Mouse (Mus musculus) hindbrain, embryonic 12.5 days (tissue): ENCODE measurements around the gene Borcs6. TPM values are rescaled to one million over a fixed set of nuclear protein-coding genes. Genes with fewer than 3 reads are reported as not detected.

Source experiments
- ATAC-seq: fragments of 200-750 bp; cut with Nextera tagmentation; 2 replicates; pipeline ENCODE4 v1.8.0; 2017; ENCODE audit warnings: moderate TSS enrichment; ENCODE audit not compliant: low FRiP score
- H3K27ac ChIP-seq: fragments of 300-500 bp; sonication (generic); 2 replicates; pipeline ENCODE4 v1.5.1; 2016; ENCODE audit warnings: mild to moderate bottlenecking
- H3K27me3 ChIP-seq: fragments of 300-500 bp; sonication (generic); 2 replicates; pipeline ENCODE4 v1.6.1; 2016; ENCODE audit warnings: mild to moderate bottlenecking
- H3K36me3 ChIP-seq: fragments of 300-500 bp; sonication (generic); 2 replicates; pipeline ENCODE4 v1.6.1; 2016; ENCODE audit warnings: mild to moderate bottlenecking
- H3K4me1 ChIP-seq: fragments of 300-500 bp; sonication (generic); 2 replicates; pipeline ENCODE4 v1.6.1; 2016
- H3K4me2 ChIP-seq: fragments of 300-500 bp; sonication (generic); replicated peaks from 2 replicates; pipeline ENCODE4 v1.6.1; 2016; ENCODE audit warnings: mild to moderate bottlenecking
- H3K4me3 ChIP-seq: fragments of 300-500 bp; sonication (generic); 2 replicates; pipeline ENCODE4 v1.5.1; 2016; ENCODE audit warnings: mild to moderate bottlenecking
- H3K9ac ChIP-seq: fragments of 300-500 bp; sonication (generic); 2 replicates; pipeline ENCODE4 v1.6.1; 2016; ENCODE audit warnings: mild to moderate bottlenecking, moderate library complexity
- H3K9me3 ChIP-seq: fragments of 300-500 bp; sonication (generic); replicated peaks from 2 replicates; pipeline ENCODE4 v1.6.1; 2016; ENCODE audit warnings: mild to moderate bottlenecking
- WGBS: fragments of 180-500 bp; shearing (Covaris S2); methylation state at CpG from one replicate; pipeline ENCODE4 v1.1.7; 2016; 5-methylcytosine and 5-hydroxymethylcytosine counted together
- polyA plus RNA-seq: library from polyadenylated mRNA; unstranded; fragments of >200 nt; fragmentation: Nextera tagmentation; extraction: Ambion mirVana; gene quantifications from 2 replicates; pipeline ENCODE4 v1.2.1, GENCODE M21; 2016

Gene Borcs6
- polyA plus RNA-seq, 1 experiment from 2014 or later = 16.6 TPM

GRCm38 (mm10) chr11:69101604-69102402 is 42.3 kb downstream of the Borcs6 start:
- Histone ChIP-seq H3K27me3 (no peaks in the 10 kb centered on the region), H3K36me3 (peaks cover 62% of the 10 kb centered on the region), H3K4me3 (no peak overlapping the region), H3K9me3 (no peaks in the 10 kb centered on the region), H3K4me1 (peaks cover 38% of the 10 kb centered on the region), H3K4me2 (no peak overlapping the region), H3K9ac (no peak overlapping the region), H3K27ac (no peak overlapping the region)
- WGBS = 92% methylated on average over 21 of the region's 21 CpGs
- ATAC-seq = no peak

- H3K36me3 ChIP-seq = peaks cover 67% of the 10 kb centered on the region
- no peak for ATAC-seq
- no peak overlapping the region for H3K4me3 ChIP-seq
- 96% methylated on average over 7 of the region's 7 CpGs for WGBS
- no peak overlapping the region for H3K9ac ChIP-seq
- no peak overlapping the region for H3K27ac ChIP-seq
- H3K9me3 ChIP-seq = no peaks in the 10 kb centered on the region
- no peak overlapping the region for H3K4me2 ChIP-seq
- H3K27me3 ChIP-seq = no peaks in the 10 kb centered on the region
- peaks cover 33% of the 10 kb centered on the region for H3K4me1 ChIP-seq
Measured at GRCm38 (mm10) chr11:69102403-69102725, 42.8 kb downstream of the Borcs6 start.

GRCm38 (mm10) chr11:69103121-69103520 is 43.6 kb downstream of the Borcs6 start:
- H3K9ac ChIP-seq = no peak overlapping the region
- peaks cover 75% of the 10 kb centered on the region for H3K36me3 ChIP-seq
- 89% methylated on average over 14 of the region's 14 CpGs for WGBS
- ATAC-seq = no peak
- H3K9me3 ChIP-seq = no peaks in the 10 kb centered on the region
- peaks cover 25% of the 10 kb centered on the region for H3K4me1 ChIP-seq
- H3K27me3 ChIP-seq = no peaks in the 10 kb centered on the region
- no peak overlapping the region for H3K27ac ChIP-seq
- H3K4me2 ChIP-seq = no peak overlapping the region
- no peak overlapping the region for H3K4me3 ChIP-seq

GRCm38 (mm10) chr11:69103531-69104435 is 44.3 kb downstream of the Borcs6 start:
- H3K36me3 ChIP-seq = peaks cover 81% of the 10 kb centered on the region

GRCm38 (mm10) chr11:69104487-69104886 is 45.0 kb downstream of the Borcs6 start:
- H3K27me3 ChIP-seq = no peaks in the 10 kb centered on the region
- no peak overlapping the region for H3K27ac ChIP-seq
- no peak overlapping the region for H3K9ac ChIP-seq
- no peak overlapping the region for H3K4me3 ChIP-seq
- no peak overlapping the region for H3K4me2 ChIP-seq
- peaks cover 88% of the 10 kb centered on the region for H3K36me3 ChIP-seq
- ATAC-seq = no peak
- peaks cover 13% of the 10 kb centered on the region for H3K4me1 ChIP-seq
- H3K9me3 ChIP-seq = no peaks in the 10 kb centered on the region
- 88% methylated on average over 14 of the region's 14 CpGs for WGBS

More at GRCm38 (mm10) chr11:69103531-69104435, 44.3 kb downstream of the Borcs6 start:
- no peak for ATAC-seq
- H3K4me2 ChIP-seq = no peak overlapping the region
- WGBS = 94% methylated on average over 15 of the region's 15 CpGs
- H3K9me3 ChIP-seq = no peaks in the 10 kb centered on the region
- no peak overlapping the region for H3K9ac ChIP-seq
- peaks cover 19% of the 10 kb centered on the region for H3K4me1 ChIP-seq
- H3K27me3 ChIP-seq = no peaks in the 10 kb centered on the region
- no peak overlapping the region for H3K27ac ChIP-seq
- H3K4me3 ChIP-seq = no peak overlapping the region

- Histone ChIP-seq H3K4me1 (peaks cover 6% of the 10 kb centered on the region), H3K9me3 (no peaks in the 10 kb centered on the region), H3K9ac (no peak overlapping the region), H3K27me3 (no peaks in the 10 kb centered on the region), H3K27ac (no peak overlapping the region), H3K36me3 (peaks cover 90% of the 10 kb centered on the region), H3K4me2 (no peak overlapping the region), H3K4me3 (no peak overlapping the region)
- ATAC-seq = no peak
- WGBS = 94% methylated on average over 6 of the region's 6 CpGs
Measured at GRCm38 (mm10) chr11:69105227-69105626, 45.7 kb downstream of the Borcs6 start.

- H3K36me3 ChIP-seq = peaks cover 87% of the 10 kb centered on the region
- H3K9ac ChIP-seq = no peak overlapping the region
- H3K27me3 ChIP-seq = no peaks in the 10 kb centered on the region
- WGBS = 82% methylated on average over 2 of the region's 2 CpGs
- no peak overlapping the region for H3K4me2 ChIP-seq
- ATAC-seq = no peak
- H3K4me1 ChIP-seq = 0 out of 2 replicates have a peak, but pooled peaks cover under 1% of the 10 kb centered on the region
- H3K4me3 ChIP-seq = no peak overlapping the region
- H3K9me3 ChIP-seq = no peaks in the 10 kb centered on the region
- H3K27ac ChIP-seq = no peak overlapping the region
Measured at GRCm38 (mm10) chr11:69105796-69106195, 46.3 kb downstream of the Borcs6 start.

- Histone ChIP-seq H3K4me1 (peaks cover 1% of the 10 kb centered on the region; the same call in 1 of the 2 replicates), H3K27me3 (no peaks in the 10 kb centered on the region; the same call in 1 of the 2 replicates), H3K36me3 (peaks cover 82% of the 10 kb centered on the region), H3K4me2 (no peak overlapping the region), H3K4me3 (no peak overlapping the region), H3K9me3 (no peaks in the 10 kb centered on the region), H3K27ac (no peak overlapping the region), H3K9ac (no peak overlapping the region)
- 90% methylated on average over 11 of the region's 11 CpGs for WGBS
- no peak for ATAC-seq
Measured at GRCm38 (mm10) chr11:69106299-69106698, 46.8 kb downstream of the Borcs6 start.

- Histone ChIP-seq H3K4me3 (no peak overlapping the region), H3K9me3 (no peaks in the 10 kb centered on the region), H3K27ac (no peak overlapping the region), H3K4me2 (no peak overlapping the region), H3K4me1 (peaks cover 4% of the 10 kb centered on the region; the same call in 1 of the 2 replicates), H3K27me3 (no peaks in the 10 kb centered on the region; the same call in 1 of the 2 replicates), H3K9ac (no peak overlapping the region), H3K36me3 (peaks cover 77% of the 10 kb centered on the region)
- 89% methylated on average over 11 of the region's 11 CpGs for WGBS
- no peak for ATAC-seq
Measured at GRCm38 (mm10) chr11:69106842-69107241, 47.3 kb downstream of the Borcs6 start.

- H3K4me1 ChIP-seq = peaks cover 8% of the 10 kb centered on the region; the same call in 1 of the 2 replicates
- no peak overlapping the region for H3K9ac ChIP-seq
- no peak overlapping the region for H3K4me2 ChIP-seq
- WGBS = 92% methylated on average over 11 of the region's 11 CpGs
- H3K4me3 ChIP-seq = no peak overlapping the region
- H3K27me3 ChIP-seq = peaks cover 5% of the 10 kb centered on the region
- ATAC-seq = no peak
- no peak overlapping the region for H3K27ac ChIP-seq
- H3K36me3 ChIP-seq = peaks cover 68% of the 10 kb centered on the region
- no peaks in the 10 kb centered on the region for H3K9me3 ChIP-seq
Measured at GRCm38 (mm10) chr11:69107676-69108075, 48.2 kb downstream of the Borcs6 start.

- no peak overlapping the region for H3K4me2 ChIP-seq
- H3K27ac ChIP-seq = no peak overlapping the region
- H3K27me3 ChIP-seq = peaks cover 10% of the 10 kb centered on the region
- peaks cover 63% of the 10 kb centered on the region for H3K36me3 ChIP-seq
- no peak for ATAC-seq
- WGBS = 93% methylated on average over 9 of the region's 9 CpGs
- no peaks in the 10 kb centered on the region for H3K9me3 ChIP-seq
- H3K9ac ChIP-seq = no peak overlapping the region
- no peak overlapping the region for H3K4me3 ChIP-seq
- peaks cover 8% of the 10 kb centered on the region; the same call in 1 of the 2 replicates for H3K4me1 ChIP-seq
Measured at GRCm38 (mm10) chr11:69108223-69108622, 48.7 kb downstream of the Borcs6 start.
